Comparison of ENCODE assay signal across 15 mouse cellular contexts in genomic region chr15:69273518-69273917, GRCm38 (mm10).
"Had no signal": no experiment of that assay in that cellular context is flagged by ENCODE, and none has a peak within 500 bp of the region (broad histone marks: within the 10 kb centered on the region; RNA-seq: fewer than 3 reads in every experiment).

No protein-coding gene starts in this region.

- ATAC-seq: intestine, embryonic 15.5 days; liver, embryonic 12.5 days; midbrain, embryonic 13.5 days had no signal

- DNase-seq: kidney, adult 11 months; kidney, adult 8-10 months; kidney, postnatal 10 days; kidney, postnatal 36 days; liver; lung, adult 18-20 months; lung, postnatal 14 days; lung, postnatal 4 days; right cerebral cortex, postnatal 14 days; spleen, adult 18-20 months; thymus, adult 18-20 months; thymus, postnatal 36 days had no signal
